In the genomic region with DNA sequence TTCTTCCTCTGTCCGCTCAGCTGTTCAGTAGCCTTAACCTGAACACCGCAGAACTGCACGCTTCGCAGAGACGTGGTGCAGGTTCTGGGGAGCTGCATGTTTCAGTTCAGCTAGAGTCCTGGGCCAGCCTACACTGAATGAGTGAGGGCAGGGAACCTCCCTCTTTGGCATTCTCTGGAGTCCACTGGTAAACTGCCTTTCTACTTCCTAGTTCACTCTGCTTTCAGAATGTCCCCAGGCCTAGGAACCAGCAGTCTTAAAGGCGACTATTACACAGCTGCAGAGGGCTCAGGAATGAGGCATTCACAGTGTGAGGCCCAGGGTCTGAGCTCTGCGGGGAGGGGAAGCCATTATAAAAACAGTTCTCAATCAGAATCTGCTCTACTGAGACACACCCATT, we compare ENCODE assay signal across 12 mouse cellular contexts. TPM values are rescaled to one million over a fixed set of nuclear protein-coding genes. Genes with fewer than 3 reads are reported as not detected.
DNase-seq lines count a peak whose midpoint lies in the region; ATAC-seq lines count a peak whose summit lies in the region.
"Had no signal": no experiment of that assay in that cellular context is flagged by ENCODE, and none has a peak within 500 bp of the region (broad histone marks: within the 10 kb centered on the region; RNA-seq: fewer than 3 reads in every experiment).

No protein-coding gene starts in this region.

- H3K4me1 ChIP-seq in kidney, embryonic 15.5 days, result peaks cover 26% of the 10 kb centered on the region
- peaks cover 15% of the 10 kb centered on the region; the same call in 1 of the 2 replicates for H3K4me1 ChIP-seq in embryonic facial prominence, embryonic 14.5 days (ENCODE audit: control insufficient read depth, insufficient read depth, low read length)
- peaks cover 28% of the 10 kb centered on the region for H3K4me1 ChIP-seq in limb, embryonic 13.5 days

- no peak for ATAC-seq in kidney, embryonic 15.5 days (replicated peaks; ENCODE audit: low FRiP score)
- 0 out of 2 replicates have a peak, but pooled peaks have one; percentile 20 for ATAC-seq in embryonic facial prominence, embryonic 14.5 days (ENCODE audit: low read depth)
- ATAC-seq in limb, embryonic 13.5 days (ENCODE audit: low FRiP score, low read depth), result no peak

- 64% methylated on average over 7 of the region's 7 CpGs for WGBS in kidney, embryonic 15.5 days
- WGBS in embryonic facial prominence, embryonic 14.5 days, result 58% methylated on average over 7 of the region's 7 CpGs
- WGBS in limb, embryonic 13.5 days, result 52% methylated on average over 7 of the region's 7 CpGs

- DNase-seq in kidney, adult 18-20 months, result no peak
- peak; percentile 63 for DNase-seq in adipocyte (ENCODE audit: low spot score)
- no peak for DNase-seq in embryonic facial prominence, embryonic 14.5 days (ENCODE audit: low spot score)
- DNase-seq in ovary, adult 18-20 months (ENCODE audit: low spot score), result no peak
- DNase-seq in natural killer cell, adult 2 months (ENCODE audit: low spot score in 2 of 2), result no peak
- DNase-seq: layer of hippocampus, adult 9-11 months; thymus, adult 18-20 months had no signal

- H3K9me3 ChIP-seq in kidney, embryonic 15.5 days (replicated peaks), result no peaks in the 10 kb centered on the region
- no peaks in the 10 kb centered on the region for H3K9me3 ChIP-seq in embryonic facial prominence, embryonic 14.5 days (ENCODE audit: control insufficient read depth, low read length)
- H3K9me3 ChIP-seq in limb, embryonic 13.5 days, result peaks cover 3% of the 10 kb centered on the region; the same call in 1 of the 2 replicates
- H3K9me3 ChIP-seq: G1E; neural tube, embryonic 15.5 days had no signal

- peak overlapping the region; percentile 70; the same call in 1 of the 2 replicates for H3K27ac ChIP-seq in kidney, embryonic 15.5 days
- H3K27ac ChIP-seq in embryonic facial prominence, embryonic 14.5 days (replicated peaks; ENCODE audit: low read depth, low read length), result peak overlapping the region; percentile 44; the same call in 1 of the 2 replicates
- H3K27ac ChIP-seq in limb, embryonic 13.5 days, result peak overlapping the region; percentile 52; the same call in 1 of the 2 replicates
- H3K27ac ChIP-seq: neural tube, embryonic 15.5 days had no signal

- H3K27me3 ChIP-seq in kidney, embryonic 15.5 days, result no peaks in the 10 kb centered on the region
- H3K27me3 ChIP-seq in embryonic facial prominence, embryonic 14.5 days (replicated peaks; ENCODE audit: control insufficient read depth, insufficient read depth, low read length), result no peaks in the 10 kb centered on the region
- no peaks in the 10 kb centered on the region for H3K27me3 ChIP-seq in limb, embryonic 13.5 days
- H3K27me3 ChIP-seq: neural tube, embryonic 15.5 days had no signal

- H3K4me2 ChIP-seq in kidney, embryonic 15.5 days, result no peak overlapping the region
- no peak overlapping the region for H3K4me2 ChIP-seq in embryonic facial prominence, embryonic 14.5 days (ENCODE audit: low read depth, low read length)
- H3K4me2 ChIP-seq in limb, embryonic 13.5 days (replicated peaks), result no peak overlapping the region
- H3K4me2 ChIP-seq: liver, embryonic 11.5 days; neural tube, embryonic 15.5 days had no signal

- peaks cover 20% of the 10 kb centered on the region; the same call in 1 of the 2 replicates for H3K36me3 ChIP-seq in kidney, embryonic 15.5 days
- H3K36me3 ChIP-seq in embryonic facial prominence, embryonic 14.5 days (ENCODE audit: control insufficient read depth, insufficient read depth, low read length), result 0 out of 2 replicates have a peak, but pooled peaks cover 12% of the 10 kb centered on the region
- peaks cover 19% of the 10 kb centered on the region for H3K36me3 ChIP-seq in limb, embryonic 13.5 days

- H3K9ac ChIP-seq in kidney, embryonic 15.5 days, result no peak overlapping the region
- no peak overlapping the region for H3K9ac ChIP-seq in embryonic facial prominence, embryonic 14.5 days (ENCODE audit: low read depth, low read length)
- 0 out of 2 replicates have a peak overlapping the region, but pooled peaks have one; percentile 9 for H3K9ac ChIP-seq in limb, embryonic 13.5 days
- H3K9ac ChIP-seq: neural tube, embryonic 15.5 days had no signal

- H3K4me3 ChIP-seq in kidney, embryonic 15.5 days (replicated peaks), result no peak overlapping the region
- no peak overlapping the region for H3K4me3 ChIP-seq in embryonic facial prominence, embryonic 14.5 days (ENCODE audit: low read depth, low read length)
- no peak overlapping the region for H3K4me3 ChIP-seq in limb, embryonic 13.5 days
- H3K4me3 ChIP-seq: neural tube, embryonic 15.5 days had no signal

RNA-seq across cellular contexts. Expression of a gene that starts 15.6 kb away (rescaled TPM):
- 13.7 and 14.7 TPM in 2 replicates for polyA plus RNA-seq in kidney, embryonic 15.5 days (2015; fragmentation: Nextera tagmentation; extraction: Ambion mirVana)
- 25.4 and 25.5 TPM in 2 replicates for polyA plus RNA-seq in embryonic facial prominence, embryonic 14.5 days (2014; fragmentation: Nextera tagmentation; extraction: Ambion mirVana)
- 18.7 and 19.7 TPM in 2 replicates for polyA plus RNA-seq in limb, embryonic 13.5 days (2015; fragmentation: Nextera tagmentation; extraction: Ambion mirVana)
